Mouse (Mus musculus) liver, postnatal 0 days (tissue): Measurements from ENCODE around the gene Efhc1.

Experiments used
- CTCF ChIP-seq: sonication (generic); IDR thresholded peaks from 2 replicates; pipeline ENCODE4 v1.5.1; 2016; ENCODE audit warnings: antibody characterized with exemption, low read depth
- EP300 ChIP-seq: IDR thresholded peaks from 2 replicates; pipeline ENCODE4 v1.6.1; 2016; ENCODE audit warnings: antibody characterized with exemption, low read depth, mild to moderate bottlenecking

GRCm38 (mm10) chr1:20984582-20984981 lies 33.2 kb downstream of the Efhc1 start:
- TF ChIP-seq CTCF (no peak), EP300 (no peak)
